Mouse (Mus musculus): ENCODE measurements around the gene H2-Q2.
"Not testable (repeated sequence)": the region's sequence is repeated elsewhere in the genome, so short reads cannot be mapped to it uniquely, and the experiment has no call there.

H2-Q2 gene

GRCm38 (mm10) chr17:35359470-35359862, 17.4 kb downstream of the H2-Q2 start:
- DNase-seq (ENCODE audit: low read depth, low spot score): peak; percentile 46

GRCm38 (mm10) chr17:35379369-35379728, 37.3 kb downstream of the H2-Q2 start, which contains the start of gene H2-Q4:
H2-Q4 (plus strand) TSS chr17:35379617.
- DNase-seq (ENCODE audit: low read depth, low spot score): peak; percentile 81

- peak; percentile 59 for DNase-seq (ENCODE audit: low read depth, low spot score)
Observed at GRCm38 (mm10) chr17:35379729-35380451, 37.8 kb downstream of the H2-Q2 start.

DNA sequence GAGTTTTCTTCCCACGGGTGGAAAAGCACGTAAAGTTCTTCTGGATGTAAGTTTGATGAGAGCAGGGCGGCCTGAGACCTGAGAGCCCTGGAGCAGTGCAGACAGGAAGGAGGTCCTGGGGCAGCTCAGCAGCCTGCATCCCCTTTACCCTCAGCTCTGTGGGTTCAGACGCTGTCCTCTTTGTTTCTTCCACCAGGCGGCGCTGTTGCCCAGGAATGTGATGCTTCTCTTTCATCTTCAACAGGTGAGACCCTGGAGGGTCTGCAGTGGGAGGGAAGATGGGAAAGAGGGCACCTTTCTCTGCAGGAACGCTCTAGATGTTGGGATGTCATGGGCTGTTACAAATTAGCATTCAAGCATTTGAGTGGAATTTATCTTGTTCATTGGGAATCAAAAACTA, 47.8 kb downstream of the H2-Q2 start:
- DNase-seq (ENCODE audit: low read depth, low spot score): peak; percentile 67

- not testable (repeated sequence) for DNase-seq (ENCODE audit: low read depth, low spot score)
Observed at GRCm38 (mm10) chr17:35392671-35393070, 50.6 kb downstream of the H2-Q2 start.

GRCm38 (mm10) chr17:35393864-35394800, 52.1 kb downstream of the H2-Q2 start:
- DNase-seq (ENCODE audit: low read depth, low spot score): peak; percentile 30
